Mouse (Mus musculus) A20 (cell line): ENCODE data around the gene Pter.

Experiments
- DNase-seq: peaks from one replicate; pipeline ENCODE4 v3.0.0-alpha.2; 2011; ENCODE audit warnings: low read depth, low spot score

The Pter gene

GRCm38 (mm10) chr2:13009261-13009972 is 85.6 kb downstream of the Pter start:
- no peak for DNase-seq

- DNase-seq: no peak
Measured at GRCm38 (mm10) chr2:13010030-13010459, 86.2 kb downstream of the Pter start.

- DNase-seq: no peak
Measured at GRCm38 (mm10) chr2:13010460-13011341, 86.9 kb downstream of the Pter start.

GRCm38 (mm10) chr2:13011472-13011871 is 87.6 kb downstream of the Pter start, which contains the start of gene C1ql3:
Gene C1ql3 (minus strand): TSS chr2:13011806.
- DNase-seq: no peak

- no peak for DNase-seq
Measured at GRCm38 (mm10) chr2:13011973-13012372, 88.1 kb downstream of the Pter start.

GRCm38 (mm10) chr2:13018382-13018781 is 94.5 kb downstream of the Pter start:
- DNase-seq: no peak

- no peak for DNase-seq
Measured at GRCm38 (mm10) chr2:13018861-13019260, 95.0 kb downstream of the Pter start.

GRCm38 (mm10) chr2:13038772-13039171 is 114.9 kb downstream of the Pter start:
- no peak for DNase-seq

GRCm38 (mm10) chr2:13039785-13040184 is 115.9 kb downstream of the Pter start:
- DNase-seq: peak; percentile 33

- DNase-seq: no peak
Measured at GRCm38 (mm10) chr2:13044555-13044954, 120.7 kb downstream of the Pter start.

- no peak for DNase-seq
Measured at GRCm38 (mm10) chr2:13048649-13049048, 124.8 kb downstream of the Pter start.
